Mouse (Mus musculus): ENCODE results near the gene Atp2a2.

Gene Atp2a2

GRCm38 (mm10) chr5:122414351-122414750 is 87.7 kb downstream of the Atp2a2 start:
- CTCF ChIA-PET, result no interaction called here

- CTCF ChIA-PET, result no interaction called here
Measured at GRCm38 (mm10) chr5:122412826-122413225, 89.2 kb downstream of the Atp2a2 start.

GRCm38 (mm10) chr5:122411892-122412291 is 90.1 kb downstream of the Atp2a2 start:
- CTCF ChIA-PET, result interaction anchor here (0.7 kb wide), 1 partner anchor 299 kb away, joined by 4 read pairs; no protein-coding TSS in a partner anchor

GRCm38 (mm10) chr5:122409692-122410645 is 92.1 kb downstream of the Atp2a2 start:
- CTCF ChIA-PET, result no interaction called here

GRCm38 (mm10) chr5:122405537-122405936 is 96.5 kb downstream of the Atp2a2 start:
- CTCF ChIA-PET, result no interaction called here
